Mouse (Mus musculus) liver, adult 2 months (tissue): ENCODE results near the gene Pxk. TPM values are rescaled to one million over a fixed set of nuclear protein-coding genes. Genes with fewer than 3 reads are reported as not detected.

Experiments used
- DNase-seq: peaks from one replicate; pipeline ENCODE4 v3.0.0-alpha.2; 2011; ENCODE audit warnings: low read depth, low spot score; ENCODE audit errors: extremely low read depth
- H3K27ac ChIP-seq: fragments of 200-500 bp; replicated peaks from 2 replicates; pipeline ENCODE4 v1.5.1; 2012; ENCODE audit warnings: low read depth, mild to moderate bottlenecking, control low read depth, inconsistent platforms, low read length; ENCODE audit not compliant: insufficient read depth
- H3K27me3 ChIP-seq: fragments of 200-500 bp; 2 replicates; pipeline ENCODE4 v1.6.1; 2012; ENCODE audit warnings: mild to moderate bottlenecking, moderate library complexity, low read length, inconsistent platforms; ENCODE audit not compliant: control insufficient read depth, insufficient read depth
- H3K36me3 ChIP-seq: fragments of 200-500 bp; 2 replicates; pipeline ENCODE4 v1.6.1; 2012; ENCODE audit warnings: low read length, inconsistent platforms; ENCODE audit not compliant: control insufficient read depth, insufficient read depth
- H3K4me1 ChIP-seq: fragments of 200-500 bp; 2 replicates; pipeline ENCODE4 v1.6.1; 2011; ENCODE audit warnings: low read length; ENCODE audit not compliant: control insufficient read depth, insufficient read depth
- H3K4me3 ChIP-seq: fragments of 200-500 bp; 2 replicates; pipeline ENCODE4 v1.5.1; 2011; ENCODE audit warnings: low read depth, mild to moderate bottlenecking, control low read depth, low read length, moderate library complexity; ENCODE audit not compliant: insufficient read depth
- H3K79me2 ChIP-seq: fragments of 200-500 bp; 2 replicates; pipeline ENCODE4 v1.6.1; 2012; ENCODE audit warnings: inconsistent platforms, mild to moderate bottlenecking, low read length, moderate library complexity; ENCODE audit not compliant: control insufficient read depth, insufficient read depth
- H3K9ac ChIP-seq: fragments of 200-500 bp; 2 replicates; pipeline ENCODE4 v1.6.1; 2012; ENCODE audit warnings: low read depth, mild to moderate bottlenecking, control low read depth, inconsistent platforms, low read length
- CTCF ChIP-seq: fragments of 200-500 bp; IDR thresholded peaks from 2 replicates; pipeline ENCODE4 v1.5.1; 2011; ENCODE audit warnings: low read depth, low read length, control low read depth
- POLR2A ChIP-seq: fragments of 200-500 bp; IDR thresholded peaks from 2 replicates; pipeline ENCODE4 v1.6.1; 2011; ENCODE audit warnings: low read length, control low read depth; ENCODE audit not compliant: insufficient read depth; ENCODE audit errors: extremely low read depth
- WGBS: fragments of 180-500 bp; shearing (Covaris S2); methylation state at CpG from one replicate; pipeline ENCODE4 v1.1.7; 2018; 5-methylcytosine and 5-hydroxymethylcytosine counted together
- polyA plus RNA-seq: library from polyadenylated mRNA; depleted of rRNA; stranded (reverse); fragments of >200 nt; gene quantifications from 2 replicates; pipeline ENCODE4 v1.2.3, GENCODE M21; 2012
- total RNA-seq: library from RNA; depleted of rRNA; stranded (reverse); fragments of >200 nt; gene quantifications from 2 replicates; pipeline ENCODE4 v1.2.3, GENCODE M21; 2014

Gene Pxk
- total and polyA plus RNA-seq, 2 experiments: 17.5 to 18.4 TPM

DNA sequence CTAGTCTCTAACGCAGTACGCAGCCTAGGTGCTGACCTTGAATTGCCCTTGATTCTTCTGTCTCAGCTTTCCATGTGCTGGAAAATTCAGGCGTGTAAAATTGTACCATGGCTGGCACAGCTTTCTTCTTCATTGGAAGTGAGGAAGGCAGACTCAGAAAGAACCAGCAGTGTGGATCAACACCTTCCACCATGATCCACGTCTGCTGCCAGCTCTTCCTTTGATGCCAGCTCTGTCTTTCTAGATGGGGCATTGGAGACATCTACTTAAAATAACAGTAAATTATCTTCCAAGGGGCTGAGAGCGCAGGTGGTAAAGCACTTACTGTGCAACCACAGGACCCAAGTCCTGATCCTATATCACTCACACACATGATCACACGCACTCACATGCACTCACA, 94.7 kb downstream of the Pxk start:
- Histone ChIP-seq H3K36me3 (no peaks in the 10 kb centered on the region), H3K27ac (no peak overlapping the region), H3K4me3 (no peak overlapping the region), H3K79me2 (no peaks in the 10 kb centered on the region), H3K4me1 (peaks cover 2% of the 10 kb centered on the region; the same call in 1 of the 2 replicates), H3K27me3 (no peaks in the 10 kb centered on the region), H3K9ac (no peak overlapping the region)
- TF ChIP-seq CTCF: no peak
- TF ChIP-seq POLR2A: no peak
- DNase-seq: no peak
- 95% methylated on average over 6 of the region's 6 CpGs for WGBS

DNA sequence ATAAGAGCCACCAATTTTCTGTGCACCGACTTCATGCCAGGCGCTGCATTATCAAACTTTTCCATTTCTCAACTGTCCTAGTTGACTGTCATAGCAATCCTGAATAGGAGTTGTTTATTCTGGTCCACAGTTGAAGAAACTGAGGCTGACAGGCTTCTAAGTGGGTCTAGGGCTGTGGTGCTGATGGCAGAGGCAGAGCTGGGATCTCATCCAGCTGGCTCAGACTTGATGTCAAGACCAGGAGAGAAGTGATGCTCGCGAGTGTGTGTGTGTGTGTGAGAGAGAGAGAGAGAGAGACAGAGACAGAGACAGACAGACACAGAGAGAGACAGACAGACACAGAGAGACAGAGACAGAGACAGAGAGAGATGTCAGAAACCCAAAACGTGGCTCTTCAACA, 102.8 kb downstream of the Pxk start:
- H3K27ac ChIP-seq: no peak overlapping the region
- no peak for DNase-seq
- H3K4me1 ChIP-seq: peaks cover 7% of the 10 kb centered on the region
- no peaks in the 10 kb centered on the region for H3K79me2 ChIP-seq
- WGBS: 62% methylated on average over 5 of the region's 5 CpGs
- no peak overlapping the region for H3K4me3 ChIP-seq
- TF ChIP-seq CTCF (no peak), POLR2A (no peak)
- no peak overlapping the region for H3K9ac ChIP-seq
- no peaks in the 10 kb centered on the region for H3K27me3 ChIP-seq
- no peaks in the 10 kb centered on the region for H3K36me3 ChIP-seq

DNA sequence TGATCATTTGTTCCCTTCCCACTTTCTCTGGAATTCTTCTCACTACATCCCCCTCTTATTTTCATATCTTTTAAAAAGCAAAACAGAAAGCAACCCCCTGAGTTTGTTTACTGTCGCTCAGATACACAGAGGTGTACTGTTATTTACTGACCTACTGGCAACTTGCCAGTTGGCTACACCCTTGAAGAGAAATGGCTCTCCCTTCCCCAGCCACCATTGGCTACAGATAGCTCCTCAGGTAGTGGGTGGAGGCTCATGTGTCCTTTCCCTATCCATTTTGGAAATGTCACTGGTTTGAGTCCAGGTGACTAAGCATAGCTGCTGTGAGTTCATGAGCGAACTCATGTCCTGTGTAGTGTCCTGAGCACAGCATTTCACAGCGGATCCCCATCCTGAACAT, 103.7 kb downstream of the Pxk start:
- Histone ChIP-seq H3K79me2 (no peaks in the 10 kb centered on the region), H3K4me3 (no peak overlapping the region), H3K27me3 (no peaks in the 10 kb centered on the region), H3K36me3 (no peaks in the 10 kb centered on the region), H3K4me1 (peaks cover 5% of the 10 kb centered on the region; the same call in 1 of the 2 replicates), H3K27ac (no peak overlapping the region), H3K9ac (no peak overlapping the region)
- peak; percentile 66 for DNase-seq
- no peak for TF ChIP-seq POLR2A
- TF ChIP-seq CTCF: no peak
- WGBS: 63% methylated on average over 3 of the region's 3 CpGs

DNA sequence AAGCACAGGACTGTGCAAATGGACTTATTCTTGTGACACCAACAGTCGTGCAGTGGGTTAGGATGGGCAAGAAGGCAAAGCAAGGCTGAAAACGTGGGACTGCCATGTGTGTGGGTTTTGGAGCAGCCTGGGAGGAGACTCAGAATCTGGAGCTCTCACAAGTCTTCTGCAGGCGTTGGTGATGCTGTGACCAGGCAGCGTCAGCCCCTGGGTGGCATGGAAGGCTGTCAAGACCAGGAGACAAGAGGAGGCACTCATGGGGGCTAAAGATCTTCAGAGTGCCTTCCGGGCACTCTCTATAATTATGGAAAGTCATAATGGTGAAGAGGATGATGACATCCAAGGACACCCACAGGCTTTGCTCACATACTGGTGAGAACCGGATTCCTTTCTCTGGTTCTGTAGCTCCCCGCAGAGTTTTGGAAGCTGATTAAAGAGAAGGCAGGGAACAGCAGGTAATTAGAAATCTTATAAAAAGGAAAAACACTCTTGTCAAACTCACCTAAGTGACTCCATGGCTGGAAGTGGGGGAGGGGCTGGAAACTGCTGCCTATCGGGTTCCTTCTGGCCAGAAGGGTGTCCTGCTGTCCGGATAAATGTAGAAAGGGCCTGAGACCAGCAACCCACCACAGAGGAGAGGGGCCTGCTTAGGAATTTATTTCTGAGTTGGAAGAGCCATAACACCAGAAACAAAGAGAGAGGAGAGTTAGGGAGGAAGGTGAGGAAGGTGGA, 108.3 kb downstream of the Pxk start:
- Histone ChIP-seq H3K9ac (no peak overlapping the region), H3K4me1 (peaks cover 5% of the 10 kb centered on the region; the same call in 1 of the 2 replicates), H3K4me3 (no peak overlapping the region), H3K79me2 (no peaks in the 10 kb centered on the region), H3K27ac (no peak overlapping the region), H3K36me3 (no peaks in the 10 kb centered on the region), H3K27me3 (no peaks in the 10 kb centered on the region)
- no peak for TF ChIP-seq CTCF
- TF ChIP-seq POLR2A: no peak
- 72% methylated on average over 9 of the region's 9 CpGs for WGBS
- DNase-seq: no peak

DNA sequence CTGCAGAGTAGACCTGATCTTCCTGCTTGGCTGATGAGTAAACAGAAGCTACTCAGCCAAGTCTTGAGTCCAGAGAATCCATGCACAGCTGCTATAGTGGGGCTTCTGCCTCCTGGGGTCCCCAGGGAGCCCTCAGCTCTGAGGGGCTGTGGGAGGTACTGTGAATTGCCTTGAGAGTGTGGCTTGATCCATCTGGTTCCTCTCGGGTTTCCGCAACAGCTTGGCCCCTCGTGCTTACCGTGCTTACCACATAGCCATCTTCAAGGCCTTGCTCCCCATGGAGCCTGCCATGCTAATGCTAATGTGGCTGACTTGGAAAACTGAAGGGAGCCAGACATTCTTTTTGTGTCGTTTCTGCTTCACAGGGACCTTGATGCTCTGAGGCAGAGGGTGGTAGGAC, 109.1 kb downstream of the Pxk start:
- DNase-seq: no peak
- WGBS: 79% methylated on average over 5 of the region's 5 CpGs
- H3K36me3 ChIP-seq: no peaks in the 10 kb centered on the region
- no peaks in the 10 kb centered on the region for H3K79me2 ChIP-seq
- no peak overlapping the region for H3K9ac ChIP-seq
- TF ChIP-seq POLR2A: no peak
- TF ChIP-seq CTCF: no peak
- H3K4me3 ChIP-seq: no peak overlapping the region
- H3K27me3 ChIP-seq: no peaks in the 10 kb centered on the region
- peaks cover under 1% of the 10 kb centered on the region; the same call in 1 of the 2 replicates for H3K4me1 ChIP-seq
- no peak overlapping the region for H3K27ac ChIP-seq

DNA sequence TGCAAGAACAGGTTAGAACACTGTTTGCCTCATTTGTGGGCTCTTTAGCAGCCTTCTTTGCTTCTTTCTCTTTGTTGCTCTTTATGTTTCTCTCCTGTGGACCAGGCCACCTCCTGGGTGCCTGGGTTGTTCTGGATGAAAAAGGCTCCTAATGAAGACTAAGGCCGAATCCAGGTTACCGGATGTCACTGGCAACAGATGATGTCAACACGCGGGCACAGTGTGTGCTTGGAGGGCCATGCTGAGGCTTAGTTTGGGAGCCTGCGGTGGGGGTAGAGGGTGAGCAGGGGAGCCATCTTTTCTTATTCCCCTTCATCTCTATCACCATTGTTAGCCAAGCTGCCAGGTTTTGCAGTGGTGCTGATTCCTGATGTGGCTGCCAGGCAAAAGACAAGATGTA, 109.5 kb downstream of the Pxk start:
- H3K79me2 ChIP-seq: no peaks in the 10 kb centered on the region
- H3K4me3 ChIP-seq: no peak overlapping the region
- WGBS: 95% methylated on average over 5 of the region's 5 CpGs
- H3K27ac ChIP-seq: no peak overlapping the region
- no peak for DNase-seq
- H3K27me3 ChIP-seq: no peaks in the 10 kb centered on the region
- TF ChIP-seq POLR2A (no peak), CTCF (no peak)
- no peak overlapping the region for H3K9ac ChIP-seq
- H3K36me3 ChIP-seq: no peaks in the 10 kb centered on the region
- H3K4me1 ChIP-seq: no peaks in the 10 kb centered on the region
